Mouse (Mus musculus): ENCODE results near the gene Nek10.
"Not testable (repeated sequence)": the region's sequence is repeated elsewhere in the genome, so short reads cannot be mapped to it uniquely, and the experiment has no call there.

The Nek10 gene

DNA sequence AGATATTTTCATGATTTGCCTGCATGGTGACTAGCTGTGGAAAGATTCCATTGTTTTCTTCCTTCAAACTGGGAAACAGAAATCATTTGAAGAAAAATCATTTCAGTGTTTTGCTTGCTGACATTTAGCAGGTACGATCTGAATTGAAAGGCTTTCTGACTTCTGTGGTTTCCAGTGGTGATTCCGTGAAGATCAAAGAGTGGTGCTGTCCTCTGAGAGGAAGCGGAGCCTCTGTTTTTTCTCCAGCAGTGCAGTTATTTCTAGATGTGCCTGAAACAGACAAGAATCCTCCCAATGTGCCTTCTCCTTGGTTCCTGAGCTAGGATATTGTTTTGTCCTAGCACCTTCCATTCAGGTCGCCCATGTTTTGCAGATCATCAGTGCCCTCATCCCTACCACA is 208.2 kb downstream of the Nek10 start:
- DNase-seq = no peak

DNA sequence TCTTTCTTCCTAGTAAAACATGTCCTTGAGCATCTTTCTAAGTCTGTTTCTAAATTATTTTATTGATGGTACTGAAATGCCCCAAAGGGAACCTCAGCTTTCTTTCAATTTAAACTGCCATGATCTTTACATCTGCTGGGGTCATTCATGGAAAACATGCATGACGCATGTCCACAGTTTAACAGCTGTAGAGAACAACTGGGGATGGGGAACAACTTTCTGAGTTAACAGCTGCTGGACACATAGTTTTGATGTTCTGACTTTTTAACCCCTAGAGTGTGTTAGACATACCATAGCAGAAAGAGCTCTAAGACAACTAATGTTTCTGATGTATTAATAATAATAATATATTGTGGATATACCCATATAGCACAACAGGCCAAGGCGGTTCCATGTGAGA is 211.6 kb downstream of the Nek10 start:
- no peak for DNase-seq

DNA sequence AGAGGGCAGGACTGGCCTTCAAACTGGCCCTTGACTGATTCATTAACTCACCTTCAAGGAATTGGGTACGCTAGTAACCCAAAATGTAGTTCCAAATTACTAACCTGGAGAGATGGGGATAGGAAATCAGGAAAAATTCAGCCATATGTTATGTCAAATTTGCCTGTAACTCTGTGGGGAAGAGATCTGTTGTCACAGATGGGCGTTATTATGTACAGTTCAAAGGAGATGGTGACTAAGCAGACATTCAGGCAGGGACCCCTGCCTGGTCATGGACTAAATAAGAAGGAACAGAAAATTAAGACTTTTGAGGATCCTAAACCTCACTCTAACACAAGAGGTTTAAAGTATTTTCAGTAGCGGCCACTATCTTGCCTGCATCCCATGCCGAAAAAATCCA is 227.4 kb downstream of the Nek10 start:
- not testable (repeated sequence) for DNase-seq

DNA sequence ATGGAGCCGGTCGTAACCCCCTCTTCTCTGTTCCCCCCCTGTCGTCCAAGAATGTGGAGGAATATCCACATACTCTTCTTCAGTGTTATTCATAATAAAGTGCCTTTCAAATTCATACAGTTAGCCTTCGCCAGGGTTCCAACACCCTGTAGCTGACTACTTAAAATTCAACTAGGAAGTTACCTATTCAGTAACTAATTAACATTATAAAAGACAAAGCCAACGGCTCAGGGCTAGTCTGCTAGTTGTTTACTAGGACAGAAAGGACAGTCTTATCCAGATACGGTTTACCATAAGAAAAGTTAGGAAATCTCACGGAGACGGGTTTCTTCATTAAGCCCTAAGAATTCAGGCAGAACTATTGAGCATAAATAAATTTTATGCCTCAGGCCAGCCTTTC is 231.4 kb downstream of the Nek10 start:
- DNase-seq = not testable (repeated sequence)

DNA sequence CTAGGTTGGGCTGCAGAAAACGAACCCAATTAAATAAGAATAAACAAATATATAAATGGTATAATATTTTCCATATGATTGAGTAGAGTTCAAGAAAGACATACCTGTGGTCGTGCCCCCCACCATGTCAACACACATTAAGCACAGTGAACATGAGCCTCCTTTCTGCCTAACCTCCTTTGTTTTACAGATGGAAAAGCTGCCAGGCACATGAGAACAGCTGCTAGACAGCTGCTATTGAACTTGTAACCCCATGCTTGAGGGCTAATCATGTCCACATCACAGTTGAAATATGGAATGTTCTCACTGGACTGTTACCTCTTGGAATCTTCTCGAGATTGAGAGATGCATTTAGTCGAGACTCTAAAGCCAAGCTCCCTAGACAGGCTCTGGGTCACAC is 245.0 kb downstream of the Nek10 start:
- no peak for DNase-seq

DNA sequence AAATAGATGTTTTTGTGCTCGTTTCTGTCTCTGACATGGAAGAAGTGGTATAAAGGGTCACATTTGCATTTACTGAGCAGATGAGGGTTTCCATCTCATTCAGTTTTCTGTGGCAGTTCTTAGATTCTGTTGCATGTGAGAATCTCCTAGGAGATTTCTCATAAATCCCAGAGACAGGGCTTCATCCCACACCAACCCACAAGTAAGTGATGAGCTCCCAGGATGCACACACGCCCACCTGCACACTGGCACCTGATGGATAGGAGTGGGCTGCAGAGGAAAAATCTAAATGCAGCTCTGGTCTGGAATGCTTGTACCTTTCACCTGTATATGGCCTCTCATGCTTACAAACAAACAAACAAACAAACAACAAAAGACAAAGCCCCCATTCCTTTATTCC is 258.3 kb downstream of the Nek10 start:
- no peak for DNase-seq
